Mouse (Mus musculus): ENCODE measurements around the gene Cep295nl.
A peak's percentile ranks its signal among the peaks of the same experiment; 100 is the strongest.
"Not testable (repeated sequence)": the region's sequence is repeated elsewhere in the genome, so short reads cannot be mapped to it uniquely, and the experiment has no call there.

Gene Cep295nl

DNA sequence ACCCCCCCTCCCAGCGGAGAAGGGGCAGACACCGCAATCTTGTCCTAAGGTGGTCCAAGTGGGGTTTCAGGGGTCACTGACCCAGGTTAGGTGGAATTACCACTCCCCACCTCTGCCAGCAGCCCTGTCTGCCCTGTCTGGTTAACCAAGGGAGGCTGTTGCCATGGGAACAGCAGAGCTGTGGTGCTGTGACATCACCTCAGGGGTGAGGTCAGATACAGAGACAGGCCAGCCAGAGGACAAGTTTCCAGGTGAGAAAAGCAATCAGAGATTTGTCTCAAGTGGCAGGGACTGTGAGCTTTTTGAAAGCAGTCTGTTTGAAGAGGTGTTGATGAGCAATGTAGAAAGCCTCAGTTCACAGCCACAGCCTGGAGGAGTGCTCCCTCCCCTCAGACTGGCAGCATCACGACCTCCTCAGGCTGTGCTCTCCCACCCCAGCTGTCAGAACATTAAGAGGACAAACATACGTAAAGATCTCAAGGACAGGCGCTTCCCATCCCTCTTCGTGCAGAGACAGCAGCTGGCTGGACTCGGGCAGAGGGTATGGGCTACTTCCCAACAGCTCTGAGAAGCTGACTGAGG lies at the start of gene Cep295nl:
TSS of gene Cep295nl (minus strand) at position 101 of the 582 bp plus-strand sequence.
- no peak for DNase-seq

DNA sequence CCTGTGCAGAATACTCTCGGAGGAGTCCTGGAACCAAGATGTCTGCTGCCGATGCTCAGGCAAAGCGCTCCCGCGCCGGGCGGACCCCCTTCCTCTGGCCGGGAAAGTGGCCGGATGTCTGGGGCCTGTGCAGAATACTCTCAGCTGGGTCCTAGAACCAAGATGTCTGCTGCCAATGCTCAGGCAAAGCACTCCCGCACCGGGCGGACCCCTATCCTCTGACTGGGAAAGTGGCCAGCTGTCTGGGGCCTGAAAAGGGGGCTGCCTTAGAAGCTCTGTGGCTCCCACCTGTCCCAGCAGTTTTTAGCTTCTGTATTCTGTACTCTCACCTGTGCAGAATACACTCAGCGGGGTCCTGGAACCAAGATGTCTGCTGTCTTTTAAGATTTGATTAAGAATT lies 45.5 kb upstream of the Cep295nl start:
- DNase-seq: not testable (repeated sequence)

DNA sequence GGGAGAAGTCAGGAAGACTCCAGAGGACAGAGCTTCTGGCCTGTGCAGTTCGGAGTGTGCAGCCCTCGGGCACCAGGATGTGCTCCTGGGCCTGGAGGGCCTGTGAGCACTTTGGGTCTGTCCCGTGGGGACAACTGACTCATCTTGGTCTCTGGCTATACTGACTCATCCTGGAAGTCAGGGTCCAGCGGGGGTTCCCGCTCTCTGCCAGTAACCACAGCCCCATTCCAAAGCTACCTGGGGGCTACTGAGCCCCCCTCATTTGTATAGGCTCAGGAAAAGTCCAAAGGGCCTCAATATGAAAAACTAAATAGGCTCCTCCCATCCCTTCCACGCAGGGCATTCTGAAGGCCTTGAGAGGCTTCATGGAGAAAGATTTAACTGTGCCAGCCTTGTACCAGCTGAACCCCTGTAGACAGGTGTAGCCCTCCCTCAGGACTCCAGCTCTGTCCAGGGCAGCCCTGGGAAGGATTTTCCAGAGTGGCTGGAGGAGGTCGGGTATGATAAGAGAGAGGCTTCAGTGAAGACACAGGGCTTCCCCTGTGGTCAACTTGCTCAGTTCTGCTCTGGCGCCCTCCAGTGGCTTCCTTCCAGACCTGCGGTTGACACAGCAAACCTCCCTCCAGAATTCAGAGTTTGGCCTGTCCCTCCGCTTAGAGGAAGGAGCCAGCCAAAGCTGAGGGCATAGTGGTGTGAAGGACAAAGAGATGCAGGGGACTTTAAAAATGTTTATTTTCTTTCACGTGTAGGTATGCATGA lies 37.1 kb upstream of the Cep295nl start:
- peak; percentile 91 for DNase-seq

DNA sequence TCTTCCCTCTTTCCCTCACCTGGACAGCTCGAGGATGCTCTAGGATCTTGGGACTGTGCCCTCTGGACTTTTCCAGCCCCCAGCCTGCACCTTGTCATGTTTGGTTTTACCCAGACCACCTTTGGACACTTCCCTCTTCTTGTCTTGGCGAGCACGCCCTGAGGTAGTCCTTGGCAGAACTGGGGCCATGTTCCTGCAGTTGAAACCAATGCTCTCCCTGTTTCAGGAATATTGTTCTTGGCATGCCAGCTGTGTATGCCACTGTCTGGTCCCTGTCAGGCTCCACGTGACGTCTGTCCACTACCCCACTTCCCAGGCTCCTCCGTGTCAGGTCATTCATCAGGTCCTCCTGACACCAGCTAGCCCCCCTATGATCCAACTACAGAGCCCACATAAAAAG lies 36.4 kb upstream of the Cep295nl start:
- DNase-seq: no peak

DNA sequence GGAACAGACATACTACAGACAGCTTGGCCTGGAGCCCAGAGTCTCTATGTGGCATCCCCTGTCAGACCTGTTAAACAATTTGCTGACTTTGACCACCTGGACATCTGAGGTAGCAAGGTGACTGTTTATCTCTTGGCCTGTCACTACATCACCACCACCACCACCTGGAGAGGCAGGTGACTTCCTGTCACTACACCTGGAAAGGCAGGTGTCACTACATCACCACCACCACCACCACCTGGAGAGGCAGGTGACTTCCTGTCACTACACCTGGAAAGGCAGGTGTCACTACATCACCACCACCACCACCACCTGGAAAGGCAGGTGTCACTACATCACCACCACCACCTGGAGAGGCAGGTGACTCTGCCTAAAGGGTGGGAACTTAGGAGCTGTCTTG lies 34.0 kb upstream of the Cep295nl start:
- DNase-seq: not testable (repeated sequence)

DNA sequence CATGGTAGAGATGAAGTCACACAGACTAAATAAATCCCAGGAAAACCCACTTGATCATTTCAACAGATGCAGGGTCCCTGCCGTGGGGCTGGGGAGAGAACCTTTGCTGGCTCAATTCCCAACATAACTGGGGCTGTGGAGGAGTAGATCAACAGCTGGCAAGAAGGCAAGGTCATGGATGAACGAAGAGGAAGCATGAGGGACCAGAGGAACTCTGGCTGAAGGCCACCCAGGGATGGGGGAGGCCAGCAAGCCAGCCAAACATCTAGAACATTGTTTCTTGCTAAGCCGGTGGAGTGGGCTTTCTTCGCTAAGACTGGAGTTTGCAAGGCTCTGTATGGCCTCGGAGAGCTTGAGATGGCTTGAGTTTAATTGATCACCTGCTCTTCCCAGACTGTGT lies 33.6 kb upstream of the Cep295nl start:
- peak; percentile 3 for DNase-seq

DNA sequence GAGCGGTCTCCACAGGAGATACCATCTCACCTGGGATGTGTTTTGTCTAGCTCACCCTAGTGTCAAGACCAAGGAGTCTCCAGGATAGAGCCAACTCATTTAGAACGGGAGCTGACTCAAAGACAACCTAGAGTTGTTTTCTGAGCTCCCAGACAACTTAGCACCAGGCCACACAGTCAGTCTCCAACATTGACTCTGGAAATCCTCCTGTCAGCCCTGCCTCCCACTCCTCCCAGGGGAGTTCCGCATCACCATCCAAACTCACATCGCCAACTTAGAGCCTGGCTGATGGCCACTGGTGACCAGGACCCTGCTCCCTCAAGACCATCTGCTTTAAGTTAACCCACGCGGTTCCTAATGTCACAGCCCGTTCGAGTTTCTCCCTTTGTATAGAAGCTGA lies 33.2 kb upstream of the Cep295nl start:
- DNase-seq: no peak

DNA sequence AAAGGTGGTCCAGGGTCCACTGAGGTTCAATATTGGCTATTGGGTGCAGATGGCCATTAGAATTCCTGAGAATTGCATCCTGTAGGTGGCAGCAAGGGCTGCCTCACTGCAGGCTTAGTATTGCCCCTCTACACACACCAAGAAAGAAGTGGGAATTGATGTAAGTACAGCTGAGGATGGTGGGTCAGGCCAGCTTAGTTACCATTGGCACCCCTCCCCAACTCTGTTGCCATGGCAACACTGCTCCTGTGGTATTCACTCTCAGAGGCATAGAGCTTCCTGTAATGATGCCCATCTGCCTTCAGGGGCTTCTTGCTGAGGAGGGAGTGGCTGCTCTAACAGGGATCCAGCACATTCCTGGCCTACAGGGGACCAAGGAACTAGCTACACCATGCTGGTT lies 32.7 kb upstream of the Cep295nl start:
- peak; percentile 34 for DNase-seq

DNA sequence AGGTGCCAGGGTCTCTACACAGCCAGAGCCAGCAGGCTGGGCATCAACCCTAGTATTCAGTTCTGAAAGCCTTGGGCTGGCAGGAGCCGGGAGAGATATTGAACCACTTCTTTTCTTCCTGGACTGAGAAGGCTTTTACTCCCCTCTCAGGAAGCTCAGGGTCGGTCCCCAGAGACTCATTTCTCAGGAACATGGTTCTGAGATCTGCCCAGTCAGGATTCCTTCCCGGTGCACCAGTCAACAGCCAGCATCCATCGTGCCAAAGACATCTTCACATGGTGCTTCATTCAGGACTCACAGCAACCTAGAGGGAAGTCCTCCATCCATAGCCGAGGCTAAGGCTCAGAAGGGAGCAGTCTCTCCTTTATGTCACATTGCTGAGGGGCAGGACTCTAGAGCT lies 32.2 kb upstream of the Cep295nl start:
- no peak for DNase-seq

DNA sequence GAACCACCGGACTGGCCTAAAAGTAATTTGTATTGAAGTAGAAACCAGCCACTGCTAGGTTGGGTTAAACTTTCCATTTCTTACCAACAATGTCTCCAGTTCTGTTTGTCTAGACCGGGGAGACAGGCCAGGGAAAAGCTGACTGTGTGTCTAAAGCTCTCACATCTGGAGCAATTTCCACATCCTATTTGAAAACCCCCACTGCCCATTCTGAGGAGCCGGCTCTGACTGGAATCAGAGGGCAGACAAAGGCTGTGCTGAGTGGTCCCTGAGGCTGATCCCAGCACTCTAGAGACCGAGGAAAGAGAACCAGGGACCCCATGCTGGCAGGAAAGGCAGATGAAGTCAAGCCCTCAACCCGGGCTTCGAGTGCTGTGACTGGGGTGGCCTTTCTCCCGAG lies 30.3 kb upstream of the Cep295nl start:
- no peak for DNase-seq

DNA sequence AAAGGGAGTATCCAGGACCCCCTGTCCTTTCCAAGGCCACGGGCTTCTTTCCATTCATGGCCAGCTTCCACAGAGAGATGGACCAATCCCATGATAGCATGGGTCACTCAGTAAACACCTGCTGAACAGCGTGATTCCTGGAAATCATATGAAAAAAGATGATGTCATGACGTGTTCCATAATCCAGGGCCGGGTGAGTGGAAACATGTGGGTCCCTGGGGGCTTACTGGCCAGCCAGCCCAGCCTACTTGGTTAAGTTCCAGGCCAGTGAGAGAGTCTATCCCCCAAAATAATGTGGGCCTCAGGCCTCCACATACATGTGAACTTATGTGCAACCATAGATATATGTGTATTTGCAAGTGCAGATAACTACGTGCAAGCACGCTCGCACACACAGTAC lies 29.6 kb upstream of the Cep295nl start:
- DNase-seq: no peak

DNA sequence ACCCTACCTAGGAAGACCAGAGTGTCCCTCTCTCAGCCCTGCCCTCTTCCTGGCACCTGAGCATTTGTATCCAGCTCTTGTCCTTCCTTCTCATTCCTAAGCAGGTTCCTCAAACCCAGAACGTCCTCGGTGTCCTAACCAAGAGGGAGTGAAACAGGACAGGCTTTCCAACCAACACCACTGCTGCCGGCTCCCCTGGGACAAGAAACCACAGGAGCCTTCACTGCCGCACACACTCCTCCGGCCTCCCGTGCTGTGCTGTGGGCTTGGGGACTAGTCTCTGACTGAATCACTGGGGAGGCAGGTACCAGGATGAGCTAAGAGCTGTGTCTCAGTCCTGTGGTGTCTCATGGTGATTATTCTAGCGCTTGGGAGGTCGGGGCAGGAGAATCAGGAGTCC lies 27.4 kb upstream of the Cep295nl start:
- no peak for DNase-seq

DNA sequence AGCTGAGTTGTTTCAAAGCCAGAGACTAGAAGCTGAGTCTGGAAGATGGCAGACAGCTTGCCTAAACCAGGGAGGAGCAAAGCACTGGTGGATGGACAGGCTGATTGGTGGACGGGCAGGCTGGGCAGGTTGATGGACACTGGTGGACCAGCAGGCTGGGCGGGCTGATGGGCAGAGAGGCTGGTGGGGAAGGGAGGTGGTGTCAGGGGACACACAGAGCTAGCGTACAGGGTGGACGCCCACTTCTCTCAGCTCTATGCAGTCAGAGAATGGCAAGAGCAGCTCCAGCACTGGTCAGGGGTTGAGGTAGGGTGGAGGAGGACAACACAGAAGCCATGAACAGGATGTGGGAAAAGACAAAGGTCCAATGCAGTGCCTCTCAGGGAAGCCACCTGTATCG lies 27.0 kb upstream of the Cep295nl start:
- no peak for DNase-seq

DNA sequence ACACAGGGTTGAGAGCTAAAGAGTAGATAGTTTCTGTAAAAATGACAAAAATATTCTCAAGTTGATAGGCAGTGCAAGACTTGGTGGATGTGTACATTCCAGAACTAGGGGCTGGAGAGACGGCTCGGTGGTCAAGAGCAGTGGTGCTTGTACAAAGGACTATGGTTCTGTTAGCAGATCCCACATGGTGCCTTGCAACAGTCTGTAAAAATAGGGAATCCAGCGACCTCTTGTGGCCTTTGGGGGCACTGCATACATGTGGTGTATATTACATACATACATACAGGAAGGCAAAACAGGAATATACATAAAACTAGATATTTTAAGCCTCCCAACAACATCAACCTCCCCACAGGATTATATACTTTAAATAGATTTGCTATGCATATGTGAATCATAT lies 26.0 kb upstream of the Cep295nl start:
- peak; percentile 33 for DNase-seq

DNA sequence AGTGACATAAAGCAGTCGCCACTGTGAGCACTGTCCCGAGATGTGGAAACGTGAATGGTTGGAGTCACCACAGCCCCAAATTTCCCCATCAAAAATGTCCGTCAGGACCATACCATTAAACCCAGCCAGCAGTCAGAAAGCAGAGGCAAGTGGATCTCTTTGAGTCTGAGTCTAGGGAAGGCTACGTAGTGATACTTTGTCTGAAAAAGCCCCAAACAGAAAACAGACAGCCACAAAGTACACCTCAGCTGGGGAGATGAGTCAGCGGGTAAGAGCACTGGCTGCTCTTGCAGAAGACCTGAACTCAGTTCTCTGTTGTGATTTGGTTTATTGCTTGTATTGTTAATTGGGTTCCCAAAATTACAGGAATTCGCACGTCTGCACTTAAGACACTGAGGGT lies 24.3 kb upstream of the Cep295nl start:
- no peak for DNase-seq

DNA sequence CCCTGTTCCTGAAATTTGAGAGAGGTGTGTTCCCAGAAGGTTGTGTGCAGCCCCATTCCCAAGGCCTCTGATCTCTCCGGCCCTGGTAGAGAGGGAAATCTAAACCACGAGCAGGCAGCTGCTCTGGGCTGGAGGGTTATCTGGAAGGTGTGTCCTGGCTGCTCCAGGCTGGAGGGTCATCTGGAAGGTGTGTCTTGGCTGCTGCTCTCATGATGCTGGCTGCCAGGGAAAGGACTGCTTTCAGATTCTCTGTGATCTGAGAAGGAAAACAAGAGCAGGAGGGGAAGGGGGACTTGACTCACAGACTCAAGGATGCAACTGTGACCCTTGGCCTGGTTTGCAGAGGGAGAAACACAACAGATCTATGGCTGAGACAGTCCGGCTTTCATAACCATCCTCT lies 23.8 kb upstream of the Cep295nl start:
- no peak for DNase-seq

DNA sequence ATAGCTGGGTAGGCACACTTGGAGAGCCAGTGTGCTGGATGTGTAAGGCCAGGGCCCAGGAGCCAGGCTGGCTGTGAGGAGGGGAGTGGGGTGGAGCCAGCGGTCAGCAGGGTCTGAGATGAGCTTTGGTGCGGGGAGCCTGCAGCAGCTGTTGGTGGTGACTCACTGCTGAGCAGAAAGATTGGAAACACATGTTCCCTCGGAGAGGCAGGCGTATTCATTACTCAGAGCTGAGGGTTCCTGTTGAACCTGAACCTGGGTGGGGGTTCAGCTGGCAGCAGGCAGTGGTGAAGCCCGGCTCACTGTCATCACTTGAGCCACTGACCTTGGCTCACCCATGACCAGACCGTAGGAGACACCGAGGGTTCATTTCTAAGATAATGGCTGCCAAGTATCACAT lies 22.9 kb upstream of the Cep295nl start:
- no peak for DNase-seq

DNA sequence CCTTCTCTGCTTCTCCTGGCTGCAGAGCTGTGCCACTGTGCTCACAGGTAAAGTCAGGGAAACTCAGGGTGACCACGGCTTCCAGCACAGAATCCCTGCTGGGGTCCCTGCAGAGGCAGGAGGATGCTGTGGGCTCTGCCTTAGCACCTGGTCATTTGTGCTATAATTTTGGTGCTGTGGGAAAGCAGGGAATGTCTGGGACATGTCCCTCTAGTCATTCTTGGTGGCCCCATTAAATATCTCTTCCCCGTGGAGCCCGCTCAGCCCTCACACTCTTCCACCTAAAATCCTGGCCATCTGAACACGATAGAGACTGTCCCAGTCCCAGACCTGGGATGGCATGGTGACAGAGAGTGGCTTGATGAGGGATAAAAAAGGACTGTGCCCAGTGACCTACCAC lies 21.7 kb upstream of the Cep295nl start:
- no peak for DNase-seq

DNA sequence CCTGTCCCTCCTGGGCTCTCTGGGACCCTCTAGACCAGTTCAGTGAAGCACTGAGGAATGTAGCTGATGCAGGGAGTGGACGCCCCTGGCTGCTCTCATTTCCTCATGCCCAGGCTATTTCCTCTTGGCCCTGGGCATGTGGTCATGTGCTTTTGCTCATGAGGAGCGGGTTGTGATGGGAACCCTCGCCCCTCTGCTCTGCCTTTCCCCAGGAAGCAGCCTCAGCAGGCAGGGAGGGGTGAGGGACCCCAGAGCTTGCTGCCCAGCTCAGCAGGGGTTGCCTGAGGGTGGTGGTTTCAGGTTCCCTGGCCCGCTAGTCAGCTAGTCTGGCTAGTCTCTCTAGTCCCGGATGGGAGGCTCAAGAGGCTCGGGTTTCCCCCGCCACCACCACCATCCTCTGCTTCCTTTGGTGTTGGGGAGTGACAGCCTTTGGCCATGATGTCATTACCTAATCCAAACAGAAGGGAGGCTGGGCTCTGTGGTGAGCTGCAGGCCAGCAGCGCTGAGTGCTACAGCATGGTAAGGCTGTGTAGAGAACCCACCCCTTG lies 20.7 kb upstream of the Cep295nl start:
- DNase-seq: peak; percentile 15

DNA sequence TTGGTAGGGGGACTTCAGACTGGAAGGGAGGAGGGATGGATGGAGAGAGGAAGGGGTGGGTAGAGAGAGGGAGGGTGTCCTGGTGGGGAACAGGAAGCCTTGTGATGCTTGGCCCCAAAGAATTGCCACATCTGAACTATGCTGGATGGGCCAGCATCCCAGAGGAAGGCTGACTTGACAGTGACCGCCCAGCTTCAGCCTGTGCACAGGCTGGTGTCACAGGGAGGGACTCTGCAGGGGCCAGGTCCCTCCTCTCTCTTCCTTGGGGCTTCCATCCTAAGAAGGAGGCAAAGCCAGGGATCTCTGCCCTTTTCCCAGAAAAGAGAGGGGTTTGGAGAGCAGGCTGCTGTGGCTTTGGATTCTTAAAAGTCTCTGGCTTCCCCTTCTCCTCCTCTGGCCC lies 20.2 kb upstream of the Cep295nl start:
- no peak for DNase-seq

DNA sequence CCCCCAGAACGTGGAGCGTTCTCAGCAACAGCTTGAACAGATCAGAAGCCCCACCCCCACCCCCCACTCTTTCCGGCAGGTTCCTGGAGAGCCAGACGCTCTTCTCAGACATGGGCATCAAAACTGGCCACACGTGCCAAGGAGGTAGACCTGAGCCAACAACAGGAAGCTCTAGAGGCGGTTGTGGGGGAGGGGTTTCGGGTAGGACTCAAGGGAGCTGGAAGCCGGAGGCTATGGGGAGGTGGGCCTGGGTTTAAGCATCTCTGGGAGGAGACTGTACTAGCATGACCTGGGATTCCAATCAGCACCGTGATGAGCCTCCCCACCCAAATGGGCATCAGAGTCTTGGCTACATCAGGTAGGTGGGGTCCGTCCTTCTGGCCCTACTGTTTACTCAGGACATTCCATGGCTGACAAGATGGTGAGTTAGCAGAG lies 18.6 kb upstream of the Cep295nl start:
- peak; percentile 38 for DNase-seq

DNA sequence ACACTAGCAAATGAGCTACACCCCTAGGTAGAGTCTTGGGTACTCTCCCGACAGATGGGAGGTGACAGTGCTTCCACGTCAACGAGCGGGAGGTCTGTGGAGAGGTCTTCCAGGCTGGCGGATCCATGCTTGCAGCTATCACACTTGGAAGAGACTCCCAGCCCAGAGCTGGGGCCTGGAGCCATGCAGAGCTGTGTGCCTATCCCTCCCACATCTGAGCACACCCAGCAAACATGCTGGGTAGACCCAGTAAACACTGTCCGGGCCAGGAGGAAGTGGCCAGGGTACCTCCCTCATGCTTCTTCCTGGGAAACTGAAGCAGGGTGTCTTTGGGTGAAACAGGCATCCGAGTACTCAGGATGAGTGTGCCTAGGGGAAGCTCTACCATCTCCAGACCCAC lies 18.2 kb upstream of the Cep295nl start:
- peak; percentile 3 for DNase-seq

DNA sequence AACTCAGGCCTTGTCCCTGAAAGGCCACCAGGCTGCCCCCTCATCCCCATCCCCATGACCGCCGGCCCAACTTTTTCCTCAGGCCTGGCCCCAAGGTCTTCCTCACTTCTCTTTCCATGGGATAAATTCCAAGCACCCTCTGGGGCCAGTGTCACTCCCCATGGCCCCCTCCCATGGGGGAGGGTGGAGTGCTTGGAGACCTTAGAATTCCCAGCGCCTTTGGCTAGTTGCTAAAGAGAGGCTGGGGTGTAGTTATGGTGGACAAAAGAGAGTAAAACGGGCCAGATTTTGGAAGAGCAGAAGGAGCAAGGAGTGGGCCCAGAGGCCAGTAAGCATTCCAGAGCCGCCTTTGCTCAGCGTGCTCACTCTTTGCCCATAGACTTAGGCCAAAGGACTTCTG lies 13.3 kb upstream of the Cep295nl start, which contains the start of gene Timp2:
TSS of gene Timp2 (minus strand) at position 101 of the 400 bp plus-strand sequence.
- DNase-seq: no peak

DNA sequence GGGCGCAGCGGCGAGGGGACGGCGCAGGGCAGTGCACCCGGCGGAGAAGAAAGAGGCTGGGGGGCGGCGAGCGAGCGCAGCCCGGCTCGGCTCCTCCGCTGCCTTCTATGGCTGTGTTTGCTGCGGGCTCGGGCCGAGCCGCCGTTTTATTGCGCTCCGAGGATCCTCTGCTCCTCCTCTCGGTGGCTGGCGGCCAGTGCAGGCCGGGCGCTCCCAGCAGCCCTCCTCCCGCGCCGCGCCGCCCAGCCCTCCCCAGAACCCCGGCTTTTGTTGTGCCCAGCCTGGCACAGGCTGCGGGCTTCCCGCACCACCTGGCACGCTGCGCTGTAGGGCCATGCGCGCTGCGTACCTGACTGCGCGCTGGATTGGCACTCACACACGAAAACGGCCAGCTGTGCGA lies 12.9 kb upstream of the Cep295nl start:
- DNase-seq: peak; percentile 92

Measured in right cerebral cortex, postnatal 14 days (tissue).